Mouse (Mus musculus): Measurements from ENCODE around the gene Trim9. TPM values are rescaled to one million over a fixed set of nuclear protein-coding genes. Genes with fewer than 3 reads are reported as not detected.

The Trim9 gene
- polyA plus RNA-seq, 1 experiment from 2014 or later = 2.0 TPM

- Histone ChIP-seq H3K36me3 (ENCODE audit: control insufficient read depth, insufficient read depth, low read length) (no peaks in the 10 kb centered on the region), H3K27me3 (replicated peaks; ENCODE audit: control insufficient read depth, insufficient read depth, low read length) (no peaks in the 10 kb centered on the region), H3K4me3 (ENCODE audit: low read depth, low read length) (no peak overlapping the region), H3K9me3 (ENCODE audit: control insufficient read depth, low read length) (no peaks in the 10 kb centered on the region), H3K27ac (replicated peaks; ENCODE audit: low read depth, low read length) (no peak overlapping the region), H3K9ac (ENCODE audit: low read depth, low read length) (no peak overlapping the region), H3K4me2 (ENCODE audit: low read depth, low read length) (no peak overlapping the region), H3K4me1 (ENCODE audit: control insufficient read depth, insufficient read depth, low read length) (0 out of 2 replicates have a peak, but pooled peaks cover 4% of the 10 kb centered on the region)
- DNase-seq (ENCODE audit: low spot score) = peak; percentile 31
- 27% methylated on average over 4 of the region's 4 CpGs for WGBS
- ATAC-seq (ENCODE audit: low read depth) = peak; percentile 34; the same call in 1 of the 2 replicates
Measured at GRCm38 (mm10) chr12:70363016-70363415, 15.6 kb upstream of the Trim9 start.

- ATAC-seq (ENCODE audit: low read depth) (no peak), DNase-seq (ENCODE audit: low spot score) (no peak)
- Histone ChIP-seq H3K4me3 (ENCODE audit: low read depth, low read length) (no peak overlapping the region), H3K9ac (ENCODE audit: low read depth, low read length) (no peak overlapping the region), H3K4me1 (ENCODE audit: control insufficient read depth, insufficient read depth, low read length) (no peaks in the 10 kb centered on the region), H3K27ac (replicated peaks; ENCODE audit: low read depth, low read length) (no peak overlapping the region), H3K4me2 (ENCODE audit: low read depth, low read length) (no peak overlapping the region), H3K27me3 (replicated peaks; ENCODE audit: control insufficient read depth, insufficient read depth, low read length) (no peaks in the 10 kb centered on the region), H3K9me3 (ENCODE audit: control insufficient read depth, low read length) (no peaks in the 10 kb centered on the region), H3K36me3 (ENCODE audit: control insufficient read depth, insufficient read depth, low read length) (no peaks in the 10 kb centered on the region)
- 79% methylated on average over 5 of the region's 5 CpGs for WGBS
Measured at GRCm38 (mm10) chr12:70360276-70360675, 12.9 kb upstream of the Trim9 start.

- WGBS = 78% methylated on average over 13 of the region's 13 CpGs
- Histone ChIP-seq H3K9me3 (ENCODE audit: control insufficient read depth, low read length) (no peaks in the 10 kb centered on the region), H3K27ac (replicated peaks; ENCODE audit: low read depth, low read length) (no peak overlapping the region), H3K9ac (ENCODE audit: low read depth, low read length) (no peak overlapping the region), H3K4me1 (ENCODE audit: control insufficient read depth, insufficient read depth, low read length) (no peaks in the 10 kb centered on the region), H3K4me3 (ENCODE audit: low read depth, low read length) (no peak overlapping the region), H3K36me3 (ENCODE audit: control insufficient read depth, insufficient read depth, low read length) (no peaks in the 10 kb centered on the region), H3K27me3 (replicated peaks; ENCODE audit: control insufficient read depth, insufficient read depth, low read length) (no peaks in the 10 kb centered on the region), H3K4me2 (ENCODE audit: low read depth, low read length) (no peak overlapping the region)
- no peak for ATAC-seq (ENCODE audit: low read depth)
- DNase-seq (ENCODE audit: low spot score) = no peak
Measured at GRCm38 (mm10) chr12:70359443-70359842, 12.0 kb upstream of the Trim9 start.

GRCm38 (mm10) chr12:70354926-70355325 lies 7.5 kb upstream of the Trim9 start:
- Histone ChIP-seq H3K4me3 (ENCODE audit: low read depth, low read length) (no peak overlapping the region), H3K9me3 (ENCODE audit: control insufficient read depth, low read length) (no peaks in the 10 kb centered on the region), H3K36me3 (ENCODE audit: control insufficient read depth, insufficient read depth, low read length) (no peaks in the 10 kb centered on the region), H3K27me3 (replicated peaks; ENCODE audit: control insufficient read depth, insufficient read depth, low read length) (no peaks in the 10 kb centered on the region), H3K4me1 (ENCODE audit: control insufficient read depth, insufficient read depth, low read length) (no peaks in the 10 kb centered on the region), H3K9ac (ENCODE audit: low read depth, low read length) (no peak overlapping the region), H3K4me2 (ENCODE audit: low read depth, low read length) (no peak overlapping the region), H3K27ac (replicated peaks; ENCODE audit: low read depth, low read length) (no peak overlapping the region)
- WGBS = 72% methylated on average over 8 of the region's 8 CpGs
- ATAC-seq (ENCODE audit: low read depth) (no peak), DNase-seq (ENCODE audit: low spot score) (no peak)

- no peak overlapping the region for H3K4me2 ChIP-seq (ENCODE audit: low read depth, low read length)
- WGBS = 80% methylated on average over 4 of the region's 4 CpGs
- no peaks in the 10 kb centered on the region for H3K9me3 ChIP-seq (ENCODE audit: control insufficient read depth, low read length)
Measured at GRCm38 (mm10) chr12:70350490-70350889, 3.1 kb upstream of the Trim9 start.

GRCm38 (mm10) chr12:70349788-70350187 lies 2.4 kb upstream of the Trim9 start:
- DNase-seq (ENCODE audit: low spot score) (no peak), ATAC-seq (ENCODE audit: low read depth) (no peak)
- WGBS = 78% methylated on average over 6 of the region's 6 CpGs
- Histone ChIP-seq H3K4me2 (ENCODE audit: low read depth, low read length) (no peak overlapping the region), H3K9ac (ENCODE audit: low read depth, low read length) (no peak overlapping the region), H3K4me3 (ENCODE audit: low read depth, low read length) (no peak overlapping the region), H3K9me3 (ENCODE audit: control insufficient read depth, low read length) (no peaks in the 10 kb centered on the region), H3K4me1 (ENCODE audit: control insufficient read depth, insufficient read depth, low read length) (peaks cover 11% of the 10 kb centered on the region), H3K27me3 (replicated peaks; ENCODE audit: control insufficient read depth, insufficient read depth, low read length) (peaks cover 25% of the 10 kb centered on the region), H3K36me3 (ENCODE audit: control insufficient read depth, insufficient read depth, low read length) (no peaks in the 10 kb centered on the region), H3K27ac (replicated peaks; ENCODE audit: low read depth, low read length) (no peak overlapping the region)

More at GRCm38 (mm10) chr12:70350490-70350889, 3.1 kb upstream of the Trim9 start:
- H3K27me3 ChIP-seq (replicated peaks; ENCODE audit: control insufficient read depth, insufficient read depth, low read length) = peaks cover 18% of the 10 kb centered on the region
- H3K36me3 ChIP-seq (ENCODE audit: control insufficient read depth, insufficient read depth, low read length) = no peaks in the 10 kb centered on the region
- H3K27ac ChIP-seq (replicated peaks; ENCODE audit: low read depth, low read length) = no peak overlapping the region
- ATAC-seq (ENCODE audit: low read depth) (no peak), DNase-seq (ENCODE audit: low spot score) (no peak)
- H3K9ac ChIP-seq (ENCODE audit: low read depth, low read length) = no peak overlapping the region
- H3K4me3 ChIP-seq (ENCODE audit: low read depth, low read length) = no peak overlapping the region
- H3K4me1 ChIP-seq (ENCODE audit: control insufficient read depth, insufficient read depth, low read length) = peaks cover 11% of the 10 kb centered on the region

GRCm38 (mm10) chr12:70348026-70348425 lies 612 bp upstream of the Trim9 start:
- Histone ChIP-seq H3K9me3 (ENCODE audit: control insufficient read depth, low read length) (no peaks in the 10 kb centered on the region), H3K4me3 (ENCODE audit: low read depth, low read length) (peak overlapping the region; percentile 51), H3K4me2 (ENCODE audit: low read depth, low read length) (peak overlapping the region; percentile 82), H3K36me3 (ENCODE audit: control insufficient read depth, insufficient read depth, low read length) (no peaks in the 10 kb centered on the region), H3K9ac (ENCODE audit: low read depth, low read length) (peak overlapping the region; percentile 48), H3K4me1 (ENCODE audit: control insufficient read depth, insufficient read depth, low read length) (peaks cover 11% of the 10 kb centered on the region), H3K27ac (replicated peaks; ENCODE audit: low read depth, low read length) (no peak overlapping the region), H3K27me3 (replicated peaks; ENCODE audit: control insufficient read depth, insufficient read depth, low read length) (peaks cover 25% of the 10 kb centered on the region)
- 13% methylated on average over 8 of the region's 8 CpGs for WGBS
- no peak for DNase-seq (ENCODE audit: low spot score)
- no peak for ATAC-seq (ENCODE audit: low read depth)

- no peaks in the 10 kb centered on the region for H3K36me3 ChIP-seq (ENCODE audit: control insufficient read depth, insufficient read depth, low read length)
- no peaks in the 10 kb centered on the region for H3K9me3 ChIP-seq (ENCODE audit: control insufficient read depth, low read length)
- peaks cover 11% of the 10 kb centered on the region for H3K4me1 ChIP-seq (ENCODE audit: control insufficient read depth, insufficient read depth, low read length)
- H3K4me3 ChIP-seq (ENCODE audit: low read depth, low read length) = peak overlapping the region; percentile 51
- DNase-seq (ENCODE audit: low spot score) (peak; percentile 55), ATAC-seq (ENCODE audit: low read depth) (peak; percentile 21)
- H3K4me2 ChIP-seq (ENCODE audit: low read depth, low read length) = peak overlapping the region; percentile 82
- no peak overlapping the region for H3K27ac ChIP-seq (replicated peaks; ENCODE audit: low read depth, low read length)
- 2% methylated on average over 42 of the region's 60 CpGs for WGBS
- peak overlapping the region; percentile 48; the same call in 1 of the 2 replicates for H3K9ac ChIP-seq (ENCODE audit: low read depth, low read length)
- H3K27me3 ChIP-seq (replicated peaks; ENCODE audit: control insufficient read depth, insufficient read depth, low read length) = peaks cover 25% of the 10 kb centered on the region
Measured at GRCm38 (mm10) chr12:70346139-70347026, 1.0 kb downstream of the Trim9 start.
